Mouse (Mus musculus) 416B (cell line): Measurements from ENCODE around the gene Macrod2.

Experiments used
- DNase-seq: peaks from one replicate; pipeline ENCODE4 v3.0.0; 2011; ENCODE audit warnings: low read depth

Macrod2 gene

DNA sequence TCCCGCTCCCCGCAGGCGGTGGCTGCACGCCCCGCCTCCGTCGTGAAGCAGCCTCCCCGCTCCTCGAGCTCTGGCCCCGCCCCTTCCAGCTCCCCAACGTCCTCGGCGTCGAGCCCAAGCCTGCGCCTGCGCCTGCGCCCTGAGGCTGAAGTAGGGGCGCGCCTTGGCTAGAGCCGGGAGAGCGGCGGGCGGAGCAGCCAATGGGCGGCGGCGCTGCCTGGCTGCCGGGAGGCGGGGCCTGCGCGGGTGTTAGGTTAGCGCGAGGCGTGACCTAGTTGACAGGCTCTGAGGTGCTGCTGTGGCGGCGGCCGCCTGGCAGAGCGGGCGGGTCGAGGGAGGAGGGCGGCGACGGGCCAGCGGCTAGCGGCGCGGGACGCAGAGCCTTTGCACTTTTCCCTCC is at the start of gene Macrod2:
Gene Macrod2, plus strand, starts transcription at position 131 of the 400 bp plus-strand sequence.
- DNase-seq: no peak

DNA sequence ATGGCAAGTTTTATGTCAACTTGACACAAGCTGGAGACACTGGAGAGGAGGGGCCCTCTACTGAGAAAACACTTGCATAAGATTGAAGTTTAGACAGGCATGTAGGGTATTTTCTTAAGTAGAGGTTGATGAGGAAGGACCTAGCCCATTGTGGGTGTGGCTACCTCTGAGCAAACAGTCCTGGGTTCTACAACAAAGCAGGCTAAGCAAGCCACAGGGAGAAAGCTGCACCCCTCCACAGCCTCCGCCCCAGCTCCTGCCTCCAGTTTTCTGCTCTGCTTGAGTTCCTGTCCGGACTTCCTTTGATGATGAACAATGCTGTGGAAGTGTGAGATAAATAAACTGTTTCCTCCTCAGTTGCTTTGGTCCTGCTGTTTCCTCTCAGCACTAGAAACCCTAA is 35.2 kb upstream of the Macrod2 start:
- no peak for DNase-seq

- no peak for DNase-seq
Observed at GRCm38 (mm10) chr2:140364804-140365203, 30.3 kb upstream of the Macrod2 start.

GRCm38 (mm10) chr2:140389525-140389924 is 5.6 kb upstream of the Macrod2 start, which contains the start of gene Sel1l2:
Gene Sel1l2 (minus strand): TSS chr2:140389706.
- DNase-seq: no peak

DNA sequence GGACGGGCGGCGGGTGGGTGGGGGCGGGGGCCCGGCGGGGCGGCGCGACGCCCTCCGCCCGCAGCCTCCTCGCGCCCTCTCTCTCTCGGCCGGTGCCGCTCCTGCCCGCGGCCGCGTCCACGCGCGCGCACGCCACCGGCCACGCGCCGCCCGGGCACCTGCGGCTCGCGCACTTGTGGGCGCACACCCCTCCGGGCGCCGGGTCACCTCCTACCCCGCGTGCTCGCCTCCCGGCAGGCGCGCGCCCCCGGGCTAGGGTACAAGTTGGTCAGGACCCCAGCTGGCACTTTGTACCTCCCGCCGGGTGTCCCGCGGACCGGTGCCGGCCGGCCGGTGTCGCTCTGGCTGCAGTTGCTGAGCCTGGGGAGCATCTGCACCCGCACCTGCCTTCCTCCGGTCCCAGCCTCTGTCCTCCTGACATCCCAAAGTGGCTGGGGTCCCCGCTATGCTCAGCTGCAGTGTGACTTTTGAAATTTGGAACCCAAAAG is 679 bp downstream of the Macrod2 start:
- no peak for DNase-seq

DNA sequence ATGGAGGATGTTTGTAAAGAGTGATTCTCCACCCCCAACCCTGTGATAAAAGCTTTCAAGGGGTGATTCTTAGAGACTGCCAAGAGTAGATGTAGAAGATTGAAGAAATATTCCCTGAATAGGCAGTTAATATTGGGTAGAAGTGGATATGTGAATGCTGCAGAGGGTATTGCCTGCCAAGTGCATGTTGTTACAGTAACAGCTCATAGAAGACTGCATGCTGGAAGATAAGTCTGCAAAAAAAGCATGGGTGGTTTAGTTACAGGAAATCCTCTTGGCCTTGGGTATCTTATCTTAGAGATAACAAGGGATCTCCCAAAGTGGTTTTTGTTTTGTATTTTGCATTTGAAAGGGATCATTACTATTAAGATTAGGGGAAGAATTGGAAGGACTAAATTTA is 30.7 kb downstream of the Macrod2 start:
- DNase-seq: peak; percentile 25

DNA sequence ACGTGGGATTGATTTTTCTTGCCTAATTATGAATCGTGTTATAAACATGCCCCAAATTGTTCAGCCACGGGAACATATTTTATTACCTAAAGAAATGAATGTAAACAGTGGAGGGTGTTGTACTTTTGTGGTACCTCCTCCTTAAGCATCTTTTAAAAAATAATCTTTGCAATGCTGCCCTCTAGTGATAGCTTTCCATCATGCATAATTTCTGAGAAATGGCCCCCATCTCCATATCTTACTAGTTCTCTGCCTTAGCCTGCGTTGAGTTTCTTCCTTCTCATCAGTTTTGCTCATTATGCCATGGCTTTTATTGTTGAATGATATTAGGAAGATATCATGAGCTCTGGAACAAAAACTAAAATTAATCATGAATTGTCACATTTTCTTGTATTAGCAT is 32.2 kb downstream of the Macrod2 start:
- peak; percentile 63 for DNase-seq

GRCm38 (mm10) chr2:140439081-140439480 is 44.0 kb downstream of the Macrod2 start:
- no peak for DNase-seq

GRCm38 (mm10) chr2:140448636-140449035 is 53.5 kb downstream of the Macrod2 start:
- DNase-seq: no peak

DNA sequence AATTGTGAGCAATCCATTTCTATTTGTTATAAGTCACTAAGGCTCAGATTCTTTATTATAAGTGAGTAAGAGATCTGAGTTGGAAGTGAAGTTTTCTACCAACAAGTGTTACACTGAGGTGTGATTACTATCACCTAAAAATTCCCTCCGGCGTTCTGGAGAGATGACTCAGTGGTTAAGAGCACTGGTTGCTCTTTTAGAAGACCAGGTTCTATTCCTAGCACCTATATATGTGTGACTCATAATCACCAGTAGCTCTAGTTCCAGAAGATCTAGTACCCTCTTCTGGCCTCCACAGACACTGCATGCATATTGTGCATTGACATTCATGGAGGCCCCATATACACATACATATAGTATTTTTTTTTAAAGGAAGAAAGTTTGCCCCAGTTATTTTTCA is 80.7 kb downstream of the Macrod2 start:
- DNase-seq: no peak

GRCm38 (mm10) chr2:140476891-140477290 is 81.8 kb downstream of the Macrod2 start:
- DNase-seq: no peak

DNA sequence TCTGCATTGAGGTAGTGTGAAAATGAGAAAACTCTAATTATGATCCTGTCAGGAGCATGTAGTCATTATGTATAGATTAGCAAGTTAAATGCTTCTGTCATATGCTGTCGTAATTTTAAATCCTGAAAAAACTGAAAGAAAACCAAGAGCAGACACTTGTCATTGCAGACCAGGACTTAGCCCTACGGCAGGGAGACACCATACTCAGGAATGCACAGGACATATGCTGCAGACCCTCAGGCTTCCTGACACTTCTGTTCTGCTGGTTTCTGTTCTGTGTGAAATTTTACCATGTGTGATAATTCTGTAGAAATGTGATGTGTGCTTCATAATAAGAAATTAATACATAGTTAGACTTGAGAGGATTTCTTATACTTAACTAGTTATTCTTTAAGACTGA is 87.5 kb downstream of the Macrod2 start:
- DNase-seq: no peak

DNA sequence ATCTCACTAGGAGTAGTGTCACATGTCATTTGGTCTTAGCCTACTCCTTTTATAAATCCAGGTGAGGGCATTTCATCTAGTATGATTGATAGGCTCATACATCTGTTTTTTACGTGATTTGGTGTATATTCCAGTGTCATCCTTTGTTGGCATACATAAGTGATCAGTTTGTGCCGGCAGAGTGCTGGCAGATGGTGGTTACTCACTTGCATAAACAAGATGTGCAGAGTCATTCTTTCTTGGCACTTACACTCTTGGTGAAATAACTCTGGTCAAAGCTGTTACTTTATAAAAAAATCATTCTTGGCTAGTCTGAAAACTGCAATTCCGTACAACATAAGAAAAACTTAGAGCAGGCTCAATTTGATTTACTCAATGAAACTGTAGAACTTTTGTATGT is 102.6 kb downstream of the Macrod2 start:
- DNase-seq: peak; percentile 3

GRCm38 (mm10) chr2:140500951-140501350 is 105.8 kb downstream of the Macrod2 start:
- DNase-seq: peak; percentile 5

DNA sequence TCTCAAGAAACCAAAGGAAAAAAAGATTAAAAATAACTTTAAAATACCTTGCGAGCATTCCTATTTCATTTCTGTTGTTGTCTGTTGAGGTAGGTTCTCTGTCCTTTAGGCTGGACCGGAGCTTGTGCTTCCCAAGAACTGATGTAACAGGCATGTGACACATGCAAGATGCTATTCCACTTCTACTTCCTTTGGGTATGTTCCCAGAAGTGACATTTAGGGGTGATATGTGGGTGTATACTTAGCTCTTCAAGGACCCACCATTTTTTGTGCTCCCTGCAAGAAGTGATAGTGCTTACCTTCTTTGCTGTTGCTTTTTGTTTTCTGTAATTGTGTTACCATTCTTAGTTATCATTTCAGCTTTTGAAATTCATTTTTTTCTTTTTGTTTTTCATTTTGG is 126.4 kb downstream of the Macrod2 start:
- DNase-seq: no peak

- peak; percentile 8 for DNase-seq
Observed at GRCm38 (mm10) chr2:140530214-140530613, 135.1 kb downstream of the Macrod2 start.

GRCm38 (mm10) chr2:140532024-140532423 is 136.9 kb downstream of the Macrod2 start:
- DNase-seq: no peak

- no peak for DNase-seq
Observed at GRCm38 (mm10) chr2:140532859-140533519, 137.9 kb downstream of the Macrod2 start.

DNA sequence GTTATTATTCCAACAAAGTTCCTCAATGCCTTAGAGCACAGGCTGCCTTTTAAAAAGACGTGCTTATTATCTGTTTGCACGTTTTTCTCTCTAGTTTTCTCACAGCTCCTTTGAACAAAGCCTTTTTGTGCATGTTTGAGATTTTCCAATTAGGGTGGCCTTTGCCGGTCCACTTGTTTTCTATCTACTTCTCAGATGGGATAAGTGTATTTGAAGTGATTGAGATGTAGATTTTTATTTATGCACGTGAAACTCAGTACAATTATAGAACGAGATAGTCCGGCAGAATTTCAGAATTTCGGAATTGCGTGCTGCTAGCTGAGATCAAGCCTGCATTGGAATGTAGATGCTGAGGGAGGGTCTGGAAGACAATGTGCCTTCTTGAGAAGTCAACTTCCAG is 138.5 kb downstream of the Macrod2 start:
- no peak for DNase-seq

DNA sequence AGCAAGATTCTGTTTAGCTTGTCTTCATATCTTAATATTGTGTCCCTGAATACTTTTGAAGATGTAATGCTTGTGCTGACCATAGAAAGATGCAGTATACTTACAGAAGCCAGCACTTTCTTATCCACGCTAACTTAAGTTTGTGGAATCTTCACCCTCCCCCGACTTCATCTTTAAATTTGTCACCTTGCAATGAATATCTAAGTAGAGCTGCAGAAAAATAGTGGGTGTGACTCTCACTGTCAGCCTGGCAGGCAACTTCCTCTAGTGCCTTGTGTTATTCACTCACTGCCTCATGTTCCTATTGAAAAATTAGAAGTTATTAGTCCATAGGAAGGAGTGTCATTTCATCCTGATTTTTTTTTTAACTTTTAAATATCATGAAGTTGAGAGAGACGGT is 139.5 kb downstream of the Macrod2 start:
- no peak for DNase-seq

DNA sequence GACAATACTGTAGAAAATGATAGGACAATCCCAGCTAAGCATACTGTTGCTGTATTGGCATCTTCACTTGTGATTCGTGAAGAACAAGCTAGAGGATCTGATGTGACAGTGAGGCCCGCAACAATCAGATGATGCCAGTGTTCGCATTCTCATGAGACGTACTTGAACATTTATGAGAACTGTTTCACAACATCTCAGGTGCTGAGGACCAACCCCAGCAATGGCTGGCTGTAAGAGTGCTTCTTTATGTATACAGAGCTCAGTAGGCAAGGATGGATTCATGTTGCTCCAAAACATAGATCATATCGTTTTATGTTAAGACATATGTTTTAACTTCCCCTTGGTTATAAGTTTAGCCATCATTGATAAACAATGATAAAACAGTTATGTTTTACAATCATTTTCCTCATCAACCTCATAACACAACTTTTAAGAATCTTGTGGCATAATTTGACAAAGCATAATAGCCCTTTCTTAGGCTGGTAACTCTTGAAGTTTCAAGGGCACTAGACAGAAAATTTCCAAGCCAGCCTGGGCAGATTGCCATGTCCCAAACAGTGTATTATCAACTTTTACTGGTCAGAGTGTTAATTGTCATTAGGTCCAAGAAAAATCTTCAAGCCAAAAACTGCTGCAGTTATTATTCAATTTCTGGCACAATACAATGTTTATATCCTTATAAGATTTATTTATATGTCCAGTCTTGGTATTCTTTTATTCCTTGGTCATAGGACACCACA is 140.9 kb downstream of the Macrod2 start:
- DNase-seq: no peak

GRCm38 (mm10) chr2:140549286-140549685 is 154.2 kb downstream of the Macrod2 start:
- no peak for DNase-seq

- no peak for DNase-seq
Observed at GRCm38 (mm10) chr2:140561426-140561825, 166.3 kb downstream of the Macrod2 start.
